Mouse (Mus musculus): Measurements from ENCODE around the gene Eps8l2.

DNA sequence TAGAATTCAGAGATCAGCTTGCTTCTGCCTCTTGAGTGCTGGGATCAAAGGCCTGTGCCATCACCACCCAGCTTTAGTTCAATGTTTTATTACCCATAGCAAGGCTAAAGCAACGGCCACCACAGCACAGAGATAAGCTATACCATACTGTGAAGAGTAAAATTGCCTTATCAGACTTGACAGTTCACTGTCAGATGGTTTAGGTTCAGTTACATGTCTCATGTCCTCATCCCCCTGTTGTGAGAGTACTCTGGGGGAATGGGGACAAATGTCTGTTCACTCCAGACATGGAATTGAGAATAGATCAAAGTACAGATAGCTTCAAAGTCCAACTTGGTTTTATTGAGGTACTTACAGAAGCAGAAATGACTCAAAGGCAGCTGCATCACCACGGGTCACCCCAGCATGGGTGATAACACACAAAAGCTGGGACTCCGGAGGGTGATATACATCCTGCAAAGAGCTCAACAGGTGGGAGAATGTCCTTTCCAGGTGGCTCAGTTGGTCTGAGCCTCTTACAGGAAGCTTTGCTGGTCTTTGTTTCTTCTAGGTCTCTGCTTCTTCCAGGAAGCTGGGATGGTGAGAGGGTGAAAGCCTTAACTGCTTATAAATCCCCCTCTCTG, 49.9 kb downstream of the Eps8l2 start:
- no peak for TF ChIP-seq CTCF (IDR thresholded peaks at IDR 0.05)
- TF ChIP-seq EP300 (IDR thresholded peaks at IDR 0.05) = no peak
